12 mouse cellular contexts compared by ENCODE assay signal in genomic region chr13:54937885-54938284, GRCm38 (mm10). TPM values are rescaled to one million over a fixed set of nuclear protein-coding genes. Genes with fewer than 3 reads are reported as not detected.
A peak's percentile ranks its signal among the peaks of the same experiment; 100 is the strongest.
DNase-seq lines count a peak whose midpoint lies in the region; ATAC-seq and TF ChIP-seq lines count a peak whose summit lies in the region.
"Had no signal": no experiment of that assay in that cellular context is flagged by ENCODE, and none has a peak within 500 bp of the region (broad histone marks: within the 10 kb centered on the region; RNA-seq: fewer than 3 reads in every experiment).

No protein-coding gene starts in this region.

- no peak for DNase-seq in forebrain, postnatal 0 days
- no peak for DNase-seq in forebrain, embryonic 11.5 days (ENCODE audit: low spot score)
- DNase-seq in lung, embryonic 14.5 days: peak; percentile 57
- no peak for DNase-seq in lung, adult 18-20 months
- DNase-seq in left cerebral cortex, adult 18-20 months (ENCODE audit: low spot score in 2 of 2): peak; percentile 70 to 86
- peak; percentile 65 for DNase-seq in right cerebral cortex, postnatal 14 days
- no peak for DNase-seq in liver, postnatal 0 days
- DNase-seq in thymus, adult 18-20 months: no peak
- DNase-seq: kidney, adult 8-10 months; lung, postnatal 14 days had no signal

- no peak for ATAC-seq in forebrain, postnatal 0 days
- ATAC-seq in forebrain, embryonic 11.5 days (replicated peaks; ENCODE audit: low FRiP score): no peak
- ATAC-seq in lung, embryonic 14.5 days (ENCODE audit: insufficient read depth): peak; percentile 74; the same call in 1 of the 2 replicates
- ATAC-seq in liver, postnatal 0 days: no peak
- ATAC-seq: CD4-positive, CD25-positive, alpha-beta regulatory T cell, adult 4 months; midbrain, embryonic 16.5 days had no signal

- no peak for TF ChIP-seq EP300 in liver, postnatal 0 days (IDR thresholded peaks at IDR 0.05; ENCODE audit: low read depth)

- no peaks in the 10 kb centered on the region for H3K27me3 ChIP-seq in forebrain, postnatal 0 days (ENCODE audit: insufficient read depth, low read length)
- no peaks in the 10 kb centered on the region; the same call in 1 of the 2 replicates for H3K27me3 ChIP-seq in forebrain, embryonic 11.5 days (ENCODE audit: control insufficient read depth, insufficient read depth, low read length)
- H3K27me3 ChIP-seq in lung, embryonic 14.5 days (ENCODE audit: insufficient read depth, low read length): no peaks in the 10 kb centered on the region; the same call in 1 of the 2 replicates
- H3K27me3 ChIP-seq in liver, postnatal 0 days (ENCODE audit: insufficient read depth, low read length): no peaks in the 10 kb centered on the region

- H3K27ac ChIP-seq in forebrain, postnatal 0 days (ENCODE audit: low read depth, low read length): peak overlapping the region; percentile 54; the same call in 1 of the 2 replicates
- H3K27ac ChIP-seq in forebrain, embryonic 11.5 days (ENCODE audit: low read depth, low read length): no peak overlapping the region
- H3K27ac ChIP-seq in lung, embryonic 14.5 days (ENCODE audit: low read depth): no peak overlapping the region; the same call in 1 of the 2 replicates
- no peak overlapping the region for H3K27ac ChIP-seq in liver, postnatal 0 days (ENCODE audit: low read depth)

- no peak overlapping the region for H3K4me2 ChIP-seq in forebrain, postnatal 0 days (ENCODE audit: low read depth)
- no peak overlapping the region for H3K4me2 ChIP-seq in forebrain, embryonic 11.5 days (ENCODE audit: low read depth, low read length, severe bottlenecking)
- H3K4me2 ChIP-seq in lung, embryonic 14.5 days: no peak overlapping the region
- H3K4me2 ChIP-seq in liver, postnatal 0 days (ENCODE audit: low read depth, low read length): no peak overlapping the region

- TF ChIP-seq CTCF in forebrain, postnatal 0 days (IDR thresholded peaks at IDR 0.05; ENCODE audit: low read depth): no peak
- no peak for TF ChIP-seq CTCF in lung, embryonic 14.5 days (IDR thresholded peaks at IDR 0.05; ENCODE audit: low read depth)
- no peak for TF ChIP-seq CTCF in liver, postnatal 0 days (IDR thresholded peaks at IDR 0.05; ENCODE audit: low read depth)

- H3K9ac ChIP-seq in forebrain, postnatal 0 days: no peak overlapping the region
- no peak overlapping the region for H3K9ac ChIP-seq in forebrain, embryonic 11.5 days (ENCODE audit: low read length)
- H3K9ac ChIP-seq in lung, embryonic 14.5 days: no peak overlapping the region
- H3K9ac ChIP-seq in liver, postnatal 0 days (replicated peaks): no peak overlapping the region

- H3K9me3 ChIP-seq in forebrain, postnatal 0 days (ENCODE audit: low read length): no peaks in the 10 kb centered on the region
- no peaks in the 10 kb centered on the region for H3K9me3 ChIP-seq in forebrain, embryonic 11.5 days (ENCODE audit: control insufficient read depth, low read length)
- no peaks in the 10 kb centered on the region for H3K9me3 ChIP-seq in lung, embryonic 14.5 days (ENCODE audit: low read depth, low read length)
- H3K9me3 ChIP-seq in liver, postnatal 0 days (ENCODE audit: low read length): no peaks in the 10 kb centered on the region

- WGBS in forebrain, postnatal 0 days: 49% methylated on average over 11 of the region's 11 CpGs
- 74% methylated on average over 11 of the region's 11 CpGs for WGBS in forebrain, embryonic 11.5 days
- WGBS in lung, embryonic 14.5 days: 15% methylated on average over 11 of the region's 11 CpGs
- 31% methylated on average over 11 of the region's 11 CpGs for WGBS in liver, postnatal 0 days (ENCODE audit: insufficient replicate concordance)

- no peaks in the 10 kb centered on the region for H3K36me3 ChIP-seq in forebrain, postnatal 0 days (ENCODE audit: insufficient read depth)
- H3K36me3 ChIP-seq in forebrain, embryonic 11.5 days (ENCODE audit: control insufficient read depth, insufficient read depth, low read length): no peaks in the 10 kb centered on the region
- no peaks in the 10 kb centered on the region for H3K36me3 ChIP-seq in lung, embryonic 14.5 days (ENCODE audit: insufficient read depth)
- H3K36me3 ChIP-seq in liver, postnatal 0 days (replicated peaks; ENCODE audit: insufficient read depth, low read length): no peaks in the 10 kb centered on the region

- no peak overlapping the region for H3K4me3 ChIP-seq in forebrain, postnatal 0 days (ENCODE audit: low read depth, low read length)
- no peak overlapping the region for H3K4me3 ChIP-seq in forebrain, embryonic 11.5 days (ENCODE audit: low read depth, low read length)
- no peak overlapping the region for H3K4me3 ChIP-seq in lung, embryonic 14.5 days (ENCODE audit: low read depth, low read length)
- H3K4me3 ChIP-seq in liver, postnatal 0 days (ENCODE audit: low read depth, low read length): no peak overlapping the region

- H3K4me1 ChIP-seq in forebrain, postnatal 0 days (ENCODE audit: insufficient read depth): peaks cover 37% of the 10 kb centered on the region
- no peaks in the 10 kb centered on the region for H3K4me1 ChIP-seq in forebrain, embryonic 11.5 days (replicated peaks; ENCODE audit: control insufficient read depth, insufficient read depth, low read length)
- peaks cover 7% of the 10 kb centered on the region; the same call in 1 of the 2 replicates for H3K4me1 ChIP-seq in lung, embryonic 14.5 days (ENCODE audit: insufficient read depth)
- no peaks in the 10 kb centered on the region for H3K4me1 ChIP-seq in liver, postnatal 0 days (ENCODE audit: insufficient read depth)

RNA-seq across cellular contexts. Expression of gene Unc5a, which starts 11.3 kb away (rescaled TPM):
- total RNA-seq in forebrain, postnatal 0 days (2014; rRNA removed): 27.5 and 46.1 TPM in 2 replicates
- 19.8 and 22.5 TPM in 2 replicates for polyA plus RNA-seq in forebrain, postnatal 0 days (2015; fragmentation: Nextera tagmentation; extraction: Ambion mirVana)
- 2.9 and 3.7 TPM in 2 replicates for polyA plus RNA-seq in forebrain, embryonic 11.5 days (2014; fragmentation: Nextera tagmentation; extraction: Ambion mirVana)
- polyA plus RNA-seq in lung, embryonic 14.5 days (2014; fragmentation: Nextera tagmentation; extraction: Ambion mirVana): 6.5 and 7.5 TPM in 2 replicates
- 100 to 1,000 TPM; 104 to 107 TPM for total RNA-seq in left cerebral cortex, adult 18-20 months (2021)
- 0.55 and 0.56 TPM in 2 replicates for polyA plus RNA-seq in liver, postnatal 0 days (2015; fragmentation: Nextera tagmentation; extraction: Ambion mirVana)

Comparison
In these comparisons a context has a peak if more than half of its experiments do, and no peak if none do; other contexts are left out.
1. DNase-seq: peak in lung, embryonic 14.5 days (single experiment), left cerebral cortex, adult 18-20 months (2 of 2) and right cerebral cortex, postnatal 14 days (single experiment); none in forebrain, postnatal 0 days (single experiment), forebrain, embryonic 11.5 days (single experiment), lung, adult 18-20 months (0 of 2), liver, postnatal 0 days (single experiment) and thymus, adult 18-20 months (0 of 2).